20 mouse cellular contexts compared by ENCODE assay signal in genomic region chrX:134691540-134691935, GRCm38 (mm10). TPM values are rescaled to one million over a fixed set of nuclear protein-coding genes. Genes with fewer than 3 reads are reported as not detected.
DNase-seq lines count a peak whose midpoint lies in the region; ATAC-seq lines count a peak whose summit lies in the region.
"Had no signal": no experiment of that assay in that cellular context is flagged by ENCODE, and none has a peak within 500 bp of the region (broad histone marks: within the 10 kb centered on the region; RNA-seq: fewer than 3 reads in every experiment).

No protein-coding gene starts in this region.

- no peak overlapping the region for H3K9ac ChIP-seq in kidney, embryonic 16.5 days (replicated peaks; ENCODE audit: low read length)
- H3K9ac ChIP-seq: embryonic facial prominence, embryonic 15.5 days; heart, embryonic 15.5 days; hindbrain, embryonic 14.5 days; intestine, embryonic 15.5 days had no signal

- no peaks in the 10 kb centered on the region for H3K4me1 ChIP-seq in kidney, embryonic 16.5 days (ENCODE audit: insufficient read depth, low read length)
- H3K4me1 ChIP-seq: embryonic facial prominence, embryonic 15.5 days; heart, embryonic 15.5 days; intestine, embryonic 15.5 days had no signal

- H3K9me3 ChIP-seq in kidney, embryonic 16.5 days (ENCODE audit: low read length): no peaks in the 10 kb centered on the region
- H3K9me3 ChIP-seq: embryonic facial prominence, embryonic 15.5 days; forebrain, embryonic 10.5 days; heart, embryonic 15.5 days; intestine, embryonic 15.5 days had no signal

- H3K27me3 ChIP-seq in kidney, embryonic 16.5 days (ENCODE audit: insufficient read depth, low read length): peaks cover 7% of the 10 kb centered on the region; the same call in 1 of the 2 replicates
- H3K27me3 ChIP-seq: CH12.LX; heart, embryonic 15.5 days; intestine, embryonic 15.5 days had no signal

- H3K4me3 ChIP-seq in kidney, embryonic 16.5 days (ENCODE audit: low read length): no peak overlapping the region
- H3K4me3 ChIP-seq: embryonic facial prominence, embryonic 15.5 days; erythroblast, embryonic 14.5 days; forebrain, embryonic 10.5 days; heart, adult 2 months; heart, embryonic 15.5 days; intestine, embryonic 15.5 days had no signal

- no peak overlapping the region for H3K4me2 ChIP-seq in kidney, embryonic 16.5 days (replicated peaks; ENCODE audit: low read depth, low read length)
- H3K4me2 ChIP-seq: embryonic facial prominence, embryonic 15.5 days; heart, embryonic 11.5 days; heart, embryonic 15.5 days; hindbrain, embryonic 14.5 days; intestine, embryonic 15.5 days had no signal

- H3K27ac ChIP-seq in kidney, embryonic 16.5 days (ENCODE audit: low read length): no peak overlapping the region
- H3K27ac ChIP-seq: embryonic facial prominence, embryonic 15.5 days; forebrain, embryonic 10.5 days; heart, adult 2 months; heart, embryonic 15.5 days; hindbrain, embryonic 14.5 days; intestine, embryonic 15.5 days had no signal

- DNase-seq in kidney, postnatal 4 days: no peak
- peak; percentile 74 for DNase-seq in adrenal gland, adult 2 months
- DNase-seq in adrenal gland, postnatal 14 days: peak; percentile 47
- DNase-seq in heart, adult 11 months: no peak
- no peak for DNase-seq in right cerebral cortex, postnatal 25 days
- DNase-seq: embryo, embryonic 11 days; heart, adult 2 months; heart, postnatal 14 days had no signal

- ATAC-seq in kidney, embryonic 16.5 days (ENCODE audit: low FRiP score, low TSS enrichment): peak; percentile 46; the same call in 1 of the 2 replicates
- ATAC-seq: activated CD4-positive, CD25-positive, alpha-beta regulatory T cell, adult 4 months; forebrain, embryonic 14.5 days; intestine, embryonic 15.5 days; Patski had no signal

- 83% methylated on average over 2 of the region's 2 CpGs for WGBS in kidney, embryonic 16.5 days

- H3K36me3 ChIP-seq in kidney, embryonic 16.5 days (ENCODE audit: insufficient read depth, low read length): peaks cover 41% of the 10 kb centered on the region; the same call in 1 of the 2 replicates
- H3K36me3 ChIP-seq: intestine, embryonic 15.5 days had no signal

RNA-seq across cellular contexts. Expression of gene Armcx4, which starts 5.2 kb away (rescaled TPM):
- polyA plus RNA-seq in kidney, embryonic 16.5 days (2015; fragmentation: Nextera tagmentation; extraction: Ambion mirVana): 4.0 and 4.4 TPM in 2 replicates
- 10 to 100 TPM in 1 of 2 experiments, 1 to 10 TPM in 1; 9.1 to 14.9 TPM for total RNA-seq in adrenal gland, adult 2 months (2021)
- 0.51 and 0.56 TPM in 2 replicates for polyA plus RNA-seq in adrenal gland, adult 2 months (2012; rRNA removed)
- 13.9 and 15.5 TPM in 2 replicates for total RNA-seq in adrenal gland, postnatal 14 days (2021)
- polyA plus RNA-seq: erythroblast, embryonic 14.5 days had no signal

RNA-seq across cellular contexts. Expression of gene Armcx1, which starts 26.2 kb away (rescaled TPM):
- 53.4 and 59.0 TPM in 2 replicates for polyA plus RNA-seq in kidney, embryonic 16.5 days (2015; fragmentation: Nextera tagmentation; extraction: Ambion mirVana)
- total RNA-seq in adrenal gland, adult 2 months (2021): 10 to 100 TPM; 18.5 to 21.7 TPM
- 0.94 and 1.9 TPM in 2 replicates for polyA plus RNA-seq in adrenal gland, adult 2 months (2012; rRNA removed)
- total RNA-seq in adrenal gland, postnatal 14 days (2021): 18.6 and 19.3 TPM in 2 replicates
- polyA plus RNA-seq: erythroblast, embryonic 14.5 days; Patski had no signal

RNA-seq across cellular contexts. Expression of gene Armcx6, which starts 59.7 kb away (rescaled TPM):
- 22.0 and 22.6 TPM in 2 replicates for polyA plus RNA-seq in kidney, embryonic 16.5 days (2015; fragmentation: Nextera tagmentation; extraction: Ambion mirVana)
- 10 to 100 TPM in 1 of 2 experiments, 1 to 10 TPM in 1; 5.9 to 14.7 TPM for total RNA-seq in adrenal gland, adult 2 months (2021)
- polyA plus RNA-seq in adrenal gland, adult 2 months (2012; rRNA removed): 1.2 and 2.0 TPM in 2 replicates
- 7.3 and 11.3 TPM in 2 replicates for total RNA-seq in adrenal gland, postnatal 14 days (2021)

Comparison
In these comparisons a context has a peak if more than half of its experiments do, and no peak if none do; other contexts are left out.
1. DNase-seq: peak in adrenal gland, adult 2 months (single experiment) and adrenal gland, postnatal 14 days (single experiment); none in kidney, postnatal 4 days (0 of 2), heart, adult 11 months (single experiment) and right cerebral cortex, postnatal 25 days (single experiment).